Mouse (Mus musculus) ovary, adult 18-20 months (tissue): ENCODE results near the gene Gpbp1.

ENCODE experiments used
- DNase-seq: peaks from one replicate; pipeline ENCODE4 v3.0.0; 2022; ENCODE audit warnings: low spot score, mixed read lengths

Gpbp1 gene

DNA sequence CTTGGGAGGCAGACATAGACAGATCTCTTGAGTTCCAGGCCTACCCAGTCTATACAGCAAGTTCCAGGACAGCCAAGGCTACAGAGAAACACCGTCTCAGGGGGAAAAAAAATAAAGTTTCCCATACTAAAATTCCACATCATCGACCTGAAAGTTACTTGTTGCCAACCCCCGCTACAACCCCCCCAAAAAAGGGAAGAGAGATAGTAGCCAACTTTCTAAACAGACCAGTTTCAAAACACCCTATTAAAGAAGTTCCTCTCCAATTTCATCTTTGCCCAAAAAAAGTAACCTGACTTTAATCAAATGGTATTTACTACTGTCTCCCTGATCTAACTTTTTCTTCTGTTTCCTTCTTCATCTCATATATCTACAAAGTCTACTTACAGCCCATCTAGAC, 22.6 kb downstream of the Gpbp1 start:
- DNase-seq = no peak

DNA sequence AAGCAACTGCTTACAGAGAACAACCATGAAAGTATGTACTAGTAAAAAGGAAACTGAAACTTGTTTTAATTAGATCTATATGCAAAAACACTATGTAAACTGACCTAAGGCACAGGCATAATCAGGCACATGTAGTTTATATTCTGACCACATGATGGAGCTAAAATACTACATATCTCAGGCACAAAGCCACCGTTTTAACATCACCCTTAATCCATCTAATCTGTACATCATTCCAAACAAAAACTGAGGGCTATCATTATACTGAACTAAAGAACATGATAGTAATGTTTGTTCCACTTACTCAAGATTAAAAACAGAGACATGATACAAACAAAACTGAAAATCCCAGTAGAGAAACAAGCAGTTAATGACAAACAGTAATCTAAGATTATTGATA, 28.5 kb downstream of the Gpbp1 start:
- DNase-seq = no peak

DNA sequence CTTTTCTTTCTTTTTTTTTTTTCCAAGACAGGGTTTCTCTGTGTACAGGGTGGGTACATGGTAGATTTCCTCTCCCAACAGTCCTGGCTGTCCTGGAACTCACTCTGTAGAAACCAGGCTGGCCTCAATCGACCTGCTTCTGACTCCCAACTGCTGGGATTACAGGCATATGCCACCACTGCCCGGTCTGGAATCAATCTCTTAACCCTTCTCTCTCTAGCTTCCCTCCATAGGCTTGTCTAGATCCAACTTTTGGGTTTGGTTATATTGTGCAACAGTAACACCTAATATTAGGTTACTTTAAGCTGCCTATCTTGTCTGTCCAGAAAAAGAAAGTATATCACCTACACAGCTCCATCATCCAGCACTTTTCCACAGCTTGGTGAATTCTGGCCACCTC, 33.1 kb downstream of the Gpbp1 start:
- no peak for DNase-seq

DNA sequence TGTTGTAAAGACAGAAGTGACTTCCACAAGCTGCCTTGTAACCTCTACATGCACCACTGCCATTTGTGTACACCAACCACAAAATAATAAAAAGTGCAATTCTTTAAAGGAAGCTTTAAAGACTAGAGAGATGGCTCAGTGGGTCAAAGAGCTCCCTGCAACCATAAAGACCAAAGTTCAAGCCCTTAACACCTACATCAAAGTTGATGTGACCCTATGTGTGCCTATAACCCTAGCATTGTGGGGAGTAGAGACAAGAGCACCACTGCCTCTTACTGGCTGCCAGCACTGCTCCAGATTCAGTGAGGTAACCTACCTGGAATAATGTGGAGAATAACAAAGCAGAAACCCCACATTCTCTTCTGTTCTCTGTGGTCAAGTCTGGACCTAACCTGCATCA, 45.6 kb downstream of the Gpbp1 start:
- no peak for DNase-seq

DNA sequence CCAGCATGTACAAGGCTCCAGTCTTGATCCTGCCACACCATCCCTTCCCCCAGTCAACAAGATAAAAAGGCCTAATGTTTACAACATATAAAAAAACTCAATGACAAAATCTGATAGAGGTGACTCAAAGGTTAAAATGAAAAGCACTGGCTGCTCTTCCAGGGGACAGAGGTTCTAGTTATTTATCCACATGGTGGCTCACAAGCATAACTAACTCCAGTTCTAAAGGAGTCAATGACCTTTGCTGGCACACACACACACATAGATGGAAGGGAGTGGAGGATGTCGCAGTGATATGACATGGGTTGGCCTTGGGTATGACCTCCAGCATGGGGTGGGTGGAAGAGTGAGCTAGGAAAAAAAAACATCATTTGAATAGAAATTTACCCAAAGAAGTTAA, 58.7 kb downstream of the Gpbp1 start:
- no peak for DNase-seq

DNA sequence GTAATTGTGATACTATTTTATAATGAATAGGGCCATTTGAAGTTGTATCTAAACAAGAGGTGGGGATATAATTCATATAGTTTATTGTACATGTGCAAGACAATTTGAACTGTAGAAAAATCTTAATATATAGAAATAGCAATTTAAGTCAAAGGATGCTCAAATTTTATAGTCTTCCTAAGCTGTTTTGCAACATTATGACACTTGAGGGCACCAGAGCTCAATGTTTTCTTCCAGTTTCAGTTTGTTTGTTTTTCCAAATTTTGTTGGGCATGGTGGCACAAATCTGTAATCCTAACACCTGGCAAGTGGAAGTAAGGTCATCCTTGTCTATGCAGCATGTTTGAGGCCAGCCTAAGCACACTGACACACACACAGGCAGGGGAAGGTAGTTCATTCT, 68.6 kb downstream of the Gpbp1 start:
- DNase-seq = no peak

DNA sequence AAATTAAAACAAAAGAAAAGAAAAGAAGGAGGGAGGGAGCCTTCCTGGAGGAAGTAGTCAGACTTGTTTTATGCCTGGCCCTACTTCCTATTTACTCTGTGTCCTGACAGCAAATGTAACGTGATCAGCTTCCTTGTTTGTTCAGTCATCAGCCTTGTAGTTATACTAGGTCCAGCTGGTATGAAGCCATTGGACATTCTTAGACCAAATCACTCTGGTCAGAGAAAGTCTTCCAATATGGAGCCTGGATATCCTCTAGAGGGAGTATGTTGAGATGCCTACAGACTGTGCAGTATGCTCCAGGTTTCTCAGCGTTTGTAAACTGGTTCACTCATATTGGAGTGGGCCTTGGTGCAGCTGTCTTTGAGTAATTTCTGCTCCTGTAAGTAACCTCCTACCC, 71.8 kb downstream of the Gpbp1 start:
- DNase-seq = no peak

DNA sequence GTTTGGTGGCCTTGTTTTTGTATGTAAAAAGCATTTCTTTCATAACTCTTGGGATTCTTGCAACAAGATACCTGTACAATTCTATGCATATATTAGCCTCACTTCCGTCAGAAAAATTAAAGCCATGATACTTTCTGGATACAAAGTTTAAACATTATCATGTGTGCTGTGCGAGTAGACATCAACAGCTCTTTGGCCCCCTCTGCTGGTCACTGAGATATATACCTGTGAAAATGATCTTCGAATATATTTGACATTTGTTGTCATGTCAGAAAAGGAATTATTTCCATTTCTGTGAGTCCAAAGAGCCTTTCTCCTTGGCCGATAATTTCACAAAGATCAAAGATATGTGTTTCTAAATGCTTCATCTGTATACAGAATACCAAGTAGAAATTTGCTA, 76.8 kb downstream of the Gpbp1 start:
- DNase-seq = no peak

DNA sequence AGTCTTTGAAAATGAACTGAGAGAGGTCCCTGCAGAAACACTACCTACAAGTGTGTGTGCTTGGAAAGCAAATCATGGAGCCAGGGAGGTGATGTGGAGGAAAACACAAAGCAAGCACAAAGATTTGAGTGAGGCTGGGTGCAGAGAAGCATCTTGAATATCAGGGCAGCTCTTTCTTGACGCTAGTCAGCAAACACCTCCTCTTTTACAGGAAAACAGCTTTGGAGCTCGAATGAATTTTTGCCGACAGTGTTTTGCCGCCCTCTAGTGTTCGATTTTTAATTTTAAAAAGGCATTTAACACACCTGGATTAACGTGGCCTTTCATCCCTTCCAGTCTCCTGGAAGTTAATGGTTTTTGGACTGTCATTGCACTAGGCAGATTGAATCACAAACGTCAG, 79.1 kb downstream of the Gpbp1 start:
- no peak for DNase-seq

DNA sequence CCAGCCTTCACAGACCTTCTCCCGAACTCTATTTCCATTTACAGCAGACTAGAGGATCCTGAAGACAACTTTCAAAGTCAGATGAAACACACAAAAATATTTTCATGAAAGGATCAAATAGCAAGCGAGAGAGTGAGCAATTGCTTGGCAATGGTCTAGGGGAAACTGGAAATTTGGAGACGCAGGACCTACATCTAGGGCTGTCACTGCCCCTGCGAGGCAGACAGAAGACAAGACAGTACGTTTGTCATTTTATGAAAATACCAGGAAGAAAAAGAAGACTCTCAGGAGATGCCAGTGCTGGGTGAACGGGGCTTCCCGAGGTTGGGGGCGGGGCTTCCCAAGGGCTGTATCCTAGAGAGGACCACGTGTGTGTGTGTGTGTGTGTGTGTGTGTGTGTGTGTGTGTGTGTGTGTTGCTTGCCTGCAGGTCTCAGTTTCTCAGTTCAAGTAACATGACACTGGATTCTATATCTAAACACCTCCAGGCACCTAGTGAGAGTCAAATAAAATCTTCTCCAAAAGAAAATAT, 83.0 kb downstream of the Gpbp1 start:
- DNase-seq = no peak

DNA sequence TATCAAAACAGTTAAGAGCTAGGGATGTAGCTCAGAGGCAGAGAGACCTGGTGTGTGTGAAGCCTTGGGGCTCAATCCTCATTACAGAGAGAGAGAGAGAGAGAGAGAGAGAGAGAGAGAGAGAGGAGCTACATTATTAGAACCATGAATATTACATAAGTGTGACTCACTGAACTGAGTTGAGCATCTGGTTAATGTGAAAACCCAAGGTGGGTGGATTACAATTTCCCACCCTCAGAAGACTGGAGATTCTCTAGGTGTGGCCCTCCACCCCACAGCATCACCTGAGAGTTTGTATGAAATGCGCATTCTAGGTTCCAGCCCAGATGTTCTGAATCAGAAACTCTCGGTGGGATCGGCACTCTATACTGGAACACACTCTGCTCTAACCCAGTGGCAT, 84.0 kb downstream of the Gpbp1 start:
- DNase-seq = no peak

DNA sequence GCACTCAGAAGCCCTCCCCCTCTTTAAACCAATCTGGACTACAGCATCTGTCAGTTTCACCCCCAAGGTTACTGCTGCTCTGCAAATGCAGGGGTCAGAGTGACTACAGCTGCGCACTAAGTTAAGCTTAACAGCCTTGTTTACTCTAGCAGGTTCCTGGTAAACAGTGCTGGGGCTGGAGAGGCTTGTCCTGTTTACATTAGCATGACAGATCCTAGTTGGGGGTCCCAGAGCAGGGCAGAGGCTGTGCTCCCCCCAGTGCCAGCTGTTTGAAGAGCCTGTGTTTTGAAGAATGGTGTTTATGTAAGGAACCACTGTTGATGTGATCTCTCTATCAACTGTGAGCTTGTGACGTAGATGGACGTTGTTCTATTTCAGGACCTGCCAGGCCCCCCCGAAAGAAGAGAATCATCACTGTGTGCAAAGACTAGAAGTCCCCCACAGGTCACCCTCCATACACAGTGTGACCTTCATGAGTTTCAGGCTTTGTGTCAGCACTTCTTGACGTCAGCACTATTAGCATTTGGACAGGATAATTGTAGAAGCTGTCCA, 92.2 kb downstream of the Gpbp1 start:
- no peak for DNase-seq

DNA sequence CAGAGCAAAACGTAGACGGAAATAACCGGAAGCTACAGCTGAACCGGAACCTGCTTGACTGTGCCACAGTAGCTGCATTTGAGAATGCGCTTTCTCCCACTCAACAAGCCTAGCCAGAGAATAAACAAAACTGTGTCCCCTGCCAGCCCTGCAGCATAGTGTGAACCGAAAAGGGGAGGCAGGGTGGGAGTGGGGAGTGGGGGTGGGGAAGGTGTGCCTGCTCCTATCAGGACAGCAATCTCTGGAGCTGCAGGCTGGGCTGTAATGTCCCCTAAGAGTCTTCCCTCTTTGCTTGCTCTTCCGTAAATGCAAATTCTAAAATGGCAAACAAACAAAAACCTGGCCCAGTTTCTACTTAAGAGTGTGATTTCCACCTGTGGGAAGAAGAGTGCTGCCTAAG, 92.8 kb downstream of the Gpbp1 start:
- no peak for DNase-seq

DNA sequence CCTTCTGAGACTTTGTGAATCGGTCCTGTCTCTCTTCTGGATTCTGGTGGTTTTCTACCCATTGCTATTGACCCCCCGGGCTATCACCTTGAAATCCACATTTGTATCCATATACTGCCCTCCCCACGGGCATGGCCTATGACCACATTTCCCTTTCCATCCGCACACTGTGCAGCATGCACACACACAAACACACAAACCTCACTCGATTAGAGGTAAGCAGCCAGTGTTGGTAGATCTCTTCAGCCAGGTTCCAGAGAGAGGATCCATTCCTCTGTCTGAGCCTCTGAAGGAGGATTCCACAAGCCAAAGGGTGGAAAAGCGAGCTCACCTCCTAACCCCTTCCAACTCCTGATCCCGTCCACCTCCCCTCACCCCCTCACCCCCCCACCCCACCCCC, 94.4 kb downstream of the Gpbp1 start:
- DNase-seq = no peak

DNA sequence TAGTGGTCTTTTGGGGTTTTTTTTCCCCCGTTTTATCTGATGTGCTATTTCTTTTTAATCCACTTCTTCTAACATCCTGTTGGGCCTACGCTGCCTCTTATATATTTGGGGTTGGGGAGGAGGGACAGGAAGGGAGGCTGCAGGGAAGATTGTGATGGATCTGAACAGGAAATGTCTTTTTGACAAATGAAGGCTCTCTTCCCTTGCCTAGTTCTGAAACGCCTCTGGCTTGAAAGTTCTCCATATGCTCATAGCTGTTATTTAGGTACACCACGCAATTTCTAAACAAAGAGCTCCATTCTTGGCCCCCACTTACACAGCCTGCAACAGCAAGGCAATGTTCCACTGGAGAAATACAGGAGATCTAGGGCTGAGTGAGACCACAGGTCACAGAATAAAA, 95.0 kb downstream of the Gpbp1 start:
- no peak for DNase-seq

DNA sequence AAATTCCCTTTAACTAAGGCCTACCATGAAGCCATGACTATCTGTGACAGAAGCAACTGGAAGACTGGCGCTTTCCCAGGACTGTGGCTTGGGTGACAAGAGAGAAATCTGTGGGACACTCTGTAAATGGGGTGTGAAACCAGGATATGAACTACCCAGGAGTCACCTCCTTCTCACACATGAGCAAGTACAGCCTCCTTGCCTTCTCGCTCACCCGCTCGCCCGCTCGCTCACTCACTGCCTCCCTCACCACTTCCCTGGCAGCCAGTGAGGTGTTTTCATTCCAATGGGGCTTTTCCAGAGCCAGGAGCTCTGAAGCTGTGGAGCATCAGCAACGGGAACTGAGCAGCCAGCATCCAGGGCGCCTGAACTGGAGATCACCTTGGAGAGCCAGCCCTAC, 95.6 kb downstream of the Gpbp1 start:
- DNase-seq = no peak

DNA sequence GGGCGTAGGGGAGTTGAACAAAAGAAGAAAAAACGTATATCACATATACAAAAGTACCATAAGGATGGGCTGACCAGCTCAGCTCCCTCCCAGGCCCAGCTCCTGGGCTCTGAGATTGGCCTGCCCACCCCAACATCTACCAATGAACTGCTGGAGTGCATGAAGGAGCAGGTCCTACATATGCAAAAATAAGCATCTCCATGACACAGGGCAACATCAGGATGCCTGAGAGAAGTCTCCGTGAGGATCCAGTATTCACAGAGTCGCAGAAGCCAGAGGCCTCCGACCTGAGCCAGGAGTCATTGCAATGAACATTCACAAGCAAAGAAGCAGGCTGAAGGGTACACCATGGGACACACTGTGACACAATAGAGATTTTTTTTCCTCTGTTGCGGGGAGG, 96.5 kb downstream of the Gpbp1 start:
- DNase-seq = no peak

DNA sequence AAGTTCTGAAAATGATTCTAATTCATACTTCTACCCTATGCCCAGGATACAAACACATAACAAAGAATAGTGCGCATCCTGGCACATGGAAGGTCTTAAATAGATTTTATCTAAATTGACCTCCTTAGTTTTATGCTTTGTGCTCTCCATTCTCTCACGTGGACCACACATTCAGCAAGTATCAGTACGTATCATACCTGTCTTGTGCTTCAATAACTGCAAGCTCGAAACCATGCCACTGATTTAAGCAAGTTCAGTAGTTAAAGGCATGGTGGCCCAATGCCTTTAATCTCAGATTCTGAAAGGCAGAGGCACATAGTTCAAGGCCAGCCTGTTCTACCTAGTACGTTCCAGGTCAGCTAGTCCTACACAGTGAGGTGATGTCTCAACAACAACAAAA, 98.5 kb downstream of the Gpbp1 start:
- DNase-seq = no peak

DNA sequence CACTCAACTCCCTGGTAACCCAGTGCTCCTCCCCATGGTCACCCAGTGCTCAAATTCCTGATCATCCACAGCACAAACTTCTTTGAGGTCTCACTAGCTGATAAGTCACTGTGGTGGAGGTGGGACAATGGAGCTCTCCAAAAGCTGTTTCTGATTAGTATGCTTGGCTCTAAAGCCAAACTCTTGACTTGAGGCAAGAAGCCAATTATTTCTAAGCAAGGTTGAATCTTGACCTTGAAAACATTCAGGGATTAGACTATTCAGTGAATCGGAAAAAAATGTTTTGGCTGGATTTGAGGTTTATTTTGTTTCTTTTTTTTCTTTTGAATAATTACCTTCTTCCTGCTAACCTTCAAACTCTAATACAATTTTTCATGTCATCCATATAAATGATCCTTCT, 98.9 kb downstream of the Gpbp1 start:
- DNase-seq = no peak

DNA sequence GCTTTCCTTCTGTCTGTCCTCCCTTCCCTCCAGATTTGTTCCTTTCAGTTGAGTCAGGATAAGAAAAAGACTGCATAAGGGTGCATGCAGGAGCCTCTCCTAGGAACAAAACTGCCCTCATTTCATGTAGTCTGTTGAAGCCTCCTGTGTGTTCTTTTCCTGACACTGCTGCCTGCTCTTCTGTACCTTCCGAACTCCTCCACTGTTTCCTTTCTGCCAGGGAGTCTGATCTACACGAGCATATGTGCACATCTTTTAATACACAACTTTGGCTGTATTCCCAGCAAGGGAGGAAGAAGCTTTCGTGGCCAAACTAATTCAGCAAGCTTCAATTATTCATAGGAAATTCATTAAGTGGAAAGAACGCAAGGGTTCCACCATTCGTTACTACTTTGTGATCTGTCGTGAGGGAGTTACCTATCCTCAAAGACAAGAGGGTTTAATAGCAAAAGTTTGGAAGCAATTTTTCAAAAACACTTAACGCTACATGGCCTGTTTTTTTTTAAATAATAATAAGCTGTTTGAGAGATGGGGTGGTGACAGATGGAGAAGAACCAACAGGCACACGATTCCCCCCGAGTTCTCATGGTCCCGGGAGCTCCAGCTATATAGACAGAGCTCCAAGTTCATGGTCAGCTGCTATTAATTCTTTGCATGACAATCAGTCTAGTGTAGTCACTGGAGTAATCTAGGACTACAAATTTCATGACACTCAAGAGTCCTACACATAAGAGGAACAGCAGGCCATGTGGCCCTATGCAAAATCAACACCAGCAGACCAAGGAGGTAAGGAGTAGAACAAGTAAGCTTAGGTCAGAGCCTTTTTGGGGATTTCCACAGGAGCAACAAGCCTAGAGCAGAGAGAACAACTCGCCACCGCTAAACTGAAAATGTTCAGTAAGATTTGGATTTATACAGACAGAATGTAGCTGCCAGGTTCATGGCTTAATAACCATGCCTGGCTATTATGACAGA, 105.6 kb downstream of the Gpbp1 start:
- no peak for DNase-seq
